Mouse (Mus musculus) CH12.LX (cell line): ENCODE measurements at regions not wholly inside any gene's neighbourhood (a gene's known extent, or its start where the extent isn't known, plus 50 kb on each side); places are given as distances from the start of the nearest gene placed in this dataset.

ENCODE experiments used
- CTCF ChIP-seq, 2 experiments: IDR thresholded peaks in 1 of 2; conservative IDR thresholded peaks in 1 of 2; 2 replicates each; pipeline ENCODE4 v1.5.1; 2011 to 2012; ENCODE audit warnings: low read depth in 2 of 2, low read length in 2 of 2, improper control_type of control experiment in 1 of 2, inconsistent platforms in 1 of 2, mild to moderate bottlenecking in 1 of 2, moderate library complexity in 1 of 2
- ELF1 ChIP-seq: IDR thresholded peaks from 2 replicates; pipeline ENCODE4 v1.6.1; 2014; ENCODE audit warnings: low read depth, mild to moderate bottlenecking, inconsistent platforms, low read length, improper control_type of control experiment
- MAFK ChIP-seq: IDR thresholded peaks from 2 replicates; pipeline ENCODE4 v1.6.1; 2011; ENCODE audit warnings: low read length, improper control_type of control experiment; ENCODE audit not compliant: insufficient replicate concordance
- MAX ChIP-seq: IDR thresholded peaks from 2 replicates; pipeline ENCODE4 v1.6.1; 2011; ENCODE audit warnings: low read length, improper control_type of control experiment
- POLR2A ChIP-seq: IDR thresholded peaks from 2 replicates; pipeline ENCODE4 v1.6.1; 2011; ENCODE audit warnings: low read depth, mild to moderate bottlenecking, improper control_type of control experiment, low read length
- SIN3A ChIP-seq: IDR thresholded peaks from 2 replicates; pipeline ENCODE4 v1.6.1; 2012; ENCODE audit warnings: low read length, improper control_type of control experiment, inconsistent platforms
- TBP ChIP-seq: conservative IDR thresholded peaks from 2 replicates; pipeline ENCODE4 v1.6.1; 2011; ENCODE audit warnings: low read depth, low read length, improper control_type of control experiment
- UBTF ChIP-seq: IDR thresholded peaks from 2 replicates; pipeline ENCODE4 v1.6.1; 2012; ENCODE audit warnings: low read depth, mild to moderate bottlenecking, inconsistent platforms, low read length, improper control_type of control experiment, moderate library complexity
- USF2 ChIP-seq: conservative IDR thresholded peaks from 2 replicates; pipeline ENCODE4 v1.6.1; 2011; ENCODE audit warnings: low read depth, low read length, improper control_type of control experiment
- ZMIZ1 ChIP-seq: IDR thresholded peaks from 2 replicates; pipeline ENCODE4 v1.6.1; 2012; ENCODE audit warnings: low read depth, mild to moderate bottlenecking, inconsistent platforms, low read length, improper control_type of control experiment

- TF ChIP-seq POLR2A (no peak), UBTF (no peak), USF2 (no peak), ELF1 (no peak), MAFK (no peak), ZMIZ1 (no peak), CTCF (conservative IDR thresholded peaks at IDR 0.05 in 1 of 2, IDR thresholded peaks at IDR 0.05 in 1 of 2; ENCODE audit: low read depth in 2 of 2, low read length in 2 of 2) (no peak), TBP (no peak), MAX (no peak), SIN3A (no peak)
Observed at GRCm38 (mm10) chr3:102592041-102592440, 122.3 kb downstream of the Ngf start.
